Mouse (Mus musculus) MEL (cell line): ENCODE results near the gene Mnt. TPM values are rescaled to one million over a fixed set of nuclear protein-coding genes. Genes with fewer than 3 reads are reported as not detected.

Experiments
- DNase-seq: peaks from one replicate; pipeline ENCODE4 v3.0.0; 2011; ENCODE audit warnings: low read depth, low spot score
- H3K27ac ChIP-seq: 2 replicates; pipeline ENCODE4 v1.5.1; 2012; ENCODE audit warnings: low read depth, mild to moderate bottlenecking, control low read depth, low read length, moderate library complexity; ENCODE audit not compliant: control insufficient read depth
- H3K27me3 ChIP-seq, 2 experiments: fragments of 150-350 bp in 1 of 2; sonication (generic) in 1 of 2; 2 replicates each; pipeline ENCODE4 v1.6.1; 2012; ENCODE audit warnings: low read length in 2 of 2, mild to moderate bottlenecking in 2 of 2, improper control_type of control experiment in 1 of 2, moderate library complexity in 1 of 2; ENCODE audit not compliant: insufficient read depth in 2 of 2, control insufficient read depth in 1 of 2
- H3K36me3 ChIP-seq, 2 experiments: 2 replicates each; pipeline ENCODE4 v1.6.1; 2012 to 2014; ENCODE audit warnings: low read length in 2 of 2, improper control_type of control experiment in 1 of 2, inconsistent platforms in 1 of 2, mild to moderate bottlenecking in 1 of 2; ENCODE audit not compliant: insufficient read depth in 2 of 2, control insufficient read depth in 1 of 2
- H3K4me1 ChIP-seq, 2 experiments: fragments of 150-350 bp in 1 of 2; sonication (generic) in 1 of 2; 2 replicates each; pipeline ENCODE4 v1.6.1; 2012; ENCODE audit warnings: low read length in 2 of 2, improper control_type of control experiment in 1 of 2, mild to moderate bottlenecking in 1 of 2; ENCODE audit not compliant: insufficient read depth in 2 of 2, control insufficient read depth in 1 of 2
- H3K4me3 ChIP-seq, 2 experiments: fragments of 150-350 bp in 1 of 2; sonication (generic) in 1 of 2; 2 replicates each; pipeline ENCODE4 v1.5.1; 2012; ENCODE audit warnings: low read depth in 2 of 2, low read length in 2 of 2, mild to moderate bottlenecking in 2 of 2, moderate library complexity in 2 of 2, control low read depth in 1 of 2, improper control_type of control experiment in 1 of 2; ENCODE audit not compliant: control insufficient read depth in 1 of 2, insufficient read depth in 1 of 2
- H3K79me2 ChIP-seq: 2 replicates; pipeline ENCODE4 v1.6.1; 2012; ENCODE audit warnings: mild to moderate bottlenecking, low read length, moderate library complexity; ENCODE audit not compliant: control insufficient read depth, poor library complexity, insufficient read depth
- H3K9ac ChIP-seq: 2 replicates; pipeline ENCODE4 v1.6.1; 2012; ENCODE audit warnings: low read depth, mild to moderate bottlenecking, control low read depth, low read length, moderate library complexity; ENCODE audit not compliant: control insufficient read depth, poor library complexity, severe bottlenecking
- H3K9me3 ChIP-seq: fragments of 150-350 bp; sonication (generic); replicated peaks from 2 replicates; pipeline ENCODE4 v1.6.1; 2012; ENCODE audit warnings: mild to moderate bottlenecking, low read length, improper control_type of control experiment, moderate library complexity; ENCODE audit not compliant: insufficient read depth
- BHLHE40 ChIP-seq: IDR thresholded peaks from 2 replicates; pipeline ENCODE4 v1.6.1; 2012; ENCODE audit warnings: low read depth, mild to moderate bottlenecking, inconsistent platforms, low read length, improper control_type of control experiment, borderline replicate concordance
- CHD1 ChIP-seq: IDR thresholded peaks from 2 replicates; pipeline ENCODE4 v1.6.1; 2012; ENCODE audit warnings: low read depth, mild to moderate bottlenecking, inconsistent platforms, low read length, improper control_type of control experiment
- CHD2 ChIP-seq: IDR thresholded peaks from 2 replicates; pipeline ENCODE4 v1.6.1; 2011; ENCODE audit warnings: low read length, improper control_type of control experiment
- CTCF ChIP-seq, 3 experiments: IDR thresholded peaks in 2 of 3; conservative IDR thresholded peaks in 1 of 3; 2 replicates each; pipeline ENCODE4 v1.5.1; 2011 to 2012; ENCODE audit warnings: low read length in 3 of 3, low read depth in 2 of 3, mild to moderate bottlenecking in 2 of 3, improper control_type of control experiment in 1 of 3, inconsistent platforms in 1 of 3, mixed read lengths in 1 of 3, moderate library complexity in 1 of 3; ENCODE audit not compliant: control insufficient read depth in 1 of 3, insufficient read depth in 1 of 3, poor library complexity in 1 of 3, severe bottlenecking in 1 of 3
- ELF1 ChIP-seq: IDR thresholded peaks from 2 replicates; pipeline ENCODE4 v1.6.1; 2014; ENCODE audit warnings: low read depth, mild to moderate bottlenecking, inconsistent platforms, low read length, improper control_type of control experiment, moderate library complexity
- ETS1 ChIP-seq: IDR thresholded peaks from 2 replicates; pipeline ENCODE4 v1.6.1; 2012; ENCODE audit warnings: low read depth, mild to moderate bottlenecking, inconsistent platforms, low read length, improper control_type of control experiment, moderate library complexity
- GABPA ChIP-seq: IDR thresholded peaks from 2 replicates; pipeline ENCODE4 v1.6.1; 2012; ENCODE audit warnings: low read depth, mild to moderate bottlenecking, inconsistent platforms, low read length, improper control_type of control experiment, moderate library complexity
- GATA1 ChIP-seq: IDR thresholded peaks from 2 replicates; pipeline ENCODE4 v1.6.1; 2011; ENCODE audit warnings: low read depth, low read length, improper control_type of control experiment
- HCFC1 ChIP-seq: IDR thresholded peaks from 2 replicates; pipeline ENCODE4 v1.6.1; 2012; ENCODE audit warnings: low read depth, mild to moderate bottlenecking, inconsistent platforms, low read length, improper control_type of control experiment, moderate library complexity
- KAT2A ChIP-seq: conservative IDR thresholded peaks from 2 replicates; pipeline ENCODE4 v1.6.1; 2012; ENCODE audit warnings: low read depth, low read length, improper control_type of control experiment, inconsistent platforms
- MAFK ChIP-seq: IDR thresholded peaks from 2 replicates; pipeline ENCODE4 v1.6.1; 2011; ENCODE audit warnings: low read depth, mild to moderate bottlenecking, low read length, improper control_type of control experiment, borderline replicate concordance
- MAX ChIP-seq: IDR thresholded peaks from 2 replicates; pipeline ENCODE4 v1.6.1; 2011; ENCODE audit warnings: low read length, improper control_type of control experiment
- MEF2A ChIP-seq: IDR thresholded peaks from 2 replicates; pipeline ENCODE4 v1.6.1; 2014; ENCODE audit warnings: low read depth, mild to moderate bottlenecking, inconsistent platforms, low read length, improper control_type of control experiment; ENCODE audit not compliant: poor library complexity, insufficient replicate concordance, severe bottlenecking; ENCODE audit errors: extremely low read depth
- MXI1 ChIP-seq: IDR thresholded peaks from 2 replicates; pipeline ENCODE4 v1.6.1; 2011; ENCODE audit warnings: mild to moderate bottlenecking, low read depth, low read length, improper control_type of control experiment
- MYB ChIP-seq: IDR thresholded peaks from 2 replicates; pipeline ENCODE4 v1.6.1; 2011; ENCODE audit warnings: mild to moderate bottlenecking, low read depth, low read length, improper control_type of control experiment
- MYC ChIP-seq: IDR thresholded peaks from 2 replicates; pipeline ENCODE4 v1.6.1; 2011; ENCODE audit warnings: low read depth, mild to moderate bottlenecking, low read length, improper control_type of control experiment, moderate library complexity
- NELFE ChIP-seq: IDR thresholded peaks from 2 replicates; pipeline ENCODE4 v1.6.1; 2011; ENCODE audit warnings: low read depth, low read length, improper control_type of control experiment
- NRF1 ChIP-seq: IDR thresholded peaks from 2 replicates; pipeline ENCODE4 v1.6.1; 2014; ENCODE audit warnings: low read depth, mild to moderate bottlenecking, inconsistent platforms, low read length, improper control_type of control experiment, moderate library complexity; ENCODE audit not compliant: poor library complexity, insufficient read depth, severe bottlenecking
- POLR2A ChIP-seq, 2 experiments: IDR thresholded peaks; 2 replicates each; pipeline ENCODE4 v1.6.1; 2011 to 2012; ENCODE audit warnings: low read length in 2 of 2, mild to moderate bottlenecking in 2 of 2, control low read depth in 1 of 2, improper control_type of control experiment in 1 of 2, low read depth in 1 of 2, moderate library complexity in 1 of 2; ENCODE audit not compliant: control insufficient read depth in 1 of 2, insufficient read depth in 1 of 2, poor library complexity in 1 of 2
- POLR2AphosphoS2 ChIP-seq: IDR thresholded peaks from 2 replicates; pipeline ENCODE4 v1.6.1; 2011; ENCODE audit warnings: low read length, improper control_type of control experiment
- POLR2AphosphoS5 ChIP-seq: IDR thresholded peaks from 2 replicates; pipeline ENCODE4 v1.6.1; 2012; ENCODE audit warnings: low read depth, borderline replicate concordance, mild to moderate bottlenecking, inconsistent platforms, low read length, moderate library complexity, mixed read lengths
- RAD21 ChIP-seq: IDR thresholded peaks from 2 replicates; pipeline ENCODE4 v1.6.1; 2011; ENCODE audit warnings: mild to moderate bottlenecking, low read depth, low read length, improper control_type of control experiment
- RCOR1 ChIP-seq: IDR thresholded peaks from 2 replicates; pipeline ENCODE4 v1.6.1; 2012; ENCODE audit warnings: low read depth, mild to moderate bottlenecking, inconsistent platforms, low read length, improper control_type of control experiment
- SIN3A ChIP-seq: IDR thresholded peaks from 2 replicates; pipeline ENCODE4 v1.6.1; 2012; ENCODE audit warnings: low read length, improper control_type of control experiment, inconsistent platforms
- SMC3 ChIP-seq: IDR thresholded peaks from 2 replicates; pipeline ENCODE4 v1.6.1; 2011; ENCODE audit warnings: low read depth, low read length, improper control_type of control experiment
- TAL1 ChIP-seq: IDR thresholded peaks from 2 replicates; pipeline ENCODE4 v1.6.1; 2012; ENCODE audit warnings: mild to moderate bottlenecking, inconsistent platforms, low read length, moderate library complexity, mixed read lengths
- TBP ChIP-seq: IDR thresholded peaks from 2 replicates; pipeline ENCODE4 v1.8.0; 2011; ENCODE audit warnings: low read depth, low read length, improper control_type of control experiment
- UBTF ChIP-seq: IDR thresholded peaks from 2 replicates; pipeline ENCODE4 v1.6.1; 2012; ENCODE audit warnings: low read depth, mild to moderate bottlenecking, inconsistent platforms, low read length, improper control_type of control experiment, moderate library complexity, borderline replicate concordance; ENCODE audit not compliant: insufficient read depth
- ZC3H11A ChIP-seq: IDR thresholded peaks from 2 replicates; pipeline ENCODE4 v1.6.1; 2012; ENCODE audit warnings: low read depth, mild to moderate bottlenecking, inconsistent platforms, low read length, improper control_type of control experiment
- ZKSCAN1 ChIP-seq: IDR thresholded peaks from 2 replicates; pipeline ENCODE4 v1.6.1; 2012; ENCODE audit warnings: low read depth, mild to moderate bottlenecking, inconsistent platforms, low read length, improper control_type of control experiment, moderate library complexity
- ZNF384 ChIP-seq: IDR thresholded peaks from 2 replicates; pipeline ENCODE4 v1.6.1; 2012; ENCODE audit warnings: low read depth, mild to moderate bottlenecking, inconsistent platforms, low read length, improper control_type of control experiment
- polyA plus RNA-seq, 2 experiments: library from polyadenylated mRNA; stranded (reverse) in 1 of 2; unstranded in 1 of 2; fragments of >175 nt in 1 of 2; fragments of >200 nt in 1 of 2; gene quantifications; 2 replicates each; pipeline versions ENCODE4 v1.2.1 to v1.2.4; 2012; ENCODE audit warnings: low replicate concordance in 2 of 2, low read depth in 1 of 2; ENCODE audit not compliant: insufficient read length in 2 of 2, insufficient read depth in 1 of 2, missing spikeins in 1 of 2
- total RNA-seq: library from RNA; depleted of rRNA; stranded (reverse); fragments of 300-350 nt; gene quantifications from 2 replicates; pipeline ENCODE4 v1.2.3, GENCODE M21; 2012

Gene Mnt
- total and polyA plus RNA-seq, 3 experiments: 5.8 to 37.3 TPM; not detected in 1

- Histone ChIP-seq H3K27me3 (no peaks in the 10 kb centered on the region), H3K79me2 (peaks cover 12% of the 10 kb centered on the region), H3K4me1 (peaks cover 3 to 9% of the 10 kb centered on the region in 2 experiments; a peak in 3 of 4 replicates), H3K36me3 (peaks cover 0 to 4% of the 10 kb centered on the region in 2 experiments; a peak in 2 of 4 replicates), H3K27ac (no peak overlapping the region), H3K9ac (no peak overlapping the region), H3K4me3 (no peak overlapping the region), H3K9me3 (no peaks in the 10 kb centered on the region)
- TF ChIP-seq SIN3A (no peak), CHD2 (no peak), GATA1 (no peak), GABPA (no peak), RAD21 (no peak), KAT2A (no peak), HCFC1 (no peak), NELFE (no peak), CTCF (IDR thresholded peaks at IDR 0.05 in 2 of 3, conservative IDR thresholded peaks at IDR 0.05 in 1 of 3; ENCODE audit: control insufficient read depth in 1 of 3, insufficient read depth in 1 of 3, low read depth in 2 of 3, low read length in 3 of 3, poor library complexity in 1 of 3, severe bottlenecking in 1 of 3) (no peak), CHD1 (no peak), BHLHE40 (no peak), MXI1 (no peak), ETS1 (no peak)
- no peak for DNase-seq
Observed at GRCm38 (mm10) chr11:74843761-74844160, 13.0 kb downstream of the Mnt start.

DNA sequence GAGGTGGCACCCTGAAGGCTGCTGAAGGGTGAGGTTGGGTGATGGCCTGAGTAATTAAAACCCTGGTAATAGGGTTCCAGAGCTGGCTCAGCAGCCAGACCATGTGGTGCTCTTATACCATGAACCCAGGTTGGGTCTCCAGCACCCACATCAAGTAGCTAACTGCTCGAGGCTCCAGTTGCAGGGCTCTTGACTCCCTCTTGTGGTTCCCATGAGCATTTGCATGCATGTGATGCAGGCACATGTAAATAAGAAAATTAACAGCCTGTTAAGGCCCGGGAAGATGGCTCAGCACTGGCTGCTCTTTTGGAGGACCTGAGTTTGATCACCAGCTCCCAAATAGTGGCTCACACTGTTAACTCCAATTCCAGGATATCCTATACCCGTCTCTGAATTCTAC lies 15.1 kb downstream of the Mnt start:
- Histone ChIP-seq H3K27ac (no peak overlapping the region), H3K4me1 (no peaks in the 10 kb centered on the region), H3K79me2 (no peaks in the 10 kb centered on the region), H3K9ac (no peak overlapping the region), H3K9me3 (no peaks in the 10 kb centered on the region), H3K4me3 (no peak overlapping the region), H3K36me3 (no peaks in the 10 kb centered on the region), H3K27me3 (no peaks in the 10 kb centered on the region)
- DNase-seq: peak; percentile 86
- TF ChIP-seq CTCF (IDR thresholded peaks at IDR 0.05 in 2 of 3, conservative IDR thresholded peaks at IDR 0.05 in 1 of 3; ENCODE audit: control insufficient read depth in 1 of 3, insufficient read depth in 1 of 3, low read depth in 2 of 3, low read length in 3 of 3, poor library complexity in 1 of 3, severe bottlenecking in 1 of 3): peak; percentile 73 to 85 (median 84)
- no peak for TF ChIP-seq CHD1
- TF ChIP-seq NRF1: no peak
- TF ChIP-seq GATA1: no peak
- no peak for TF ChIP-seq ELF1
- TF ChIP-seq BHLHE40: no peak
- TF ChIP-seq POLR2AphosphoS5: no peak
- peak; percentile 71 for TF ChIP-seq MXI1
- no peak for TF ChIP-seq ETS1
- TF ChIP-seq MYB: no peak
- TF ChIP-seq ZKSCAN1: no peak
- peak; percentile 87 for TF ChIP-seq MYC
- no peak for TF ChIP-seq RCOR1
- peak; percentile 70 for TF ChIP-seq SMC3
- TF ChIP-seq HCFC1: no peak
- peak; percentile 79 for TF ChIP-seq SIN3A
- no peak for TF ChIP-seq POLR2A (IDR thresholded peaks at IDR 0.05; ENCODE audit: control insufficient read depth in 1 of 2, insufficient read depth in 1 of 2, low read depth in 1 of 2, low read length in 2 of 2, poor library complexity in 1 of 2)
- no peak for TF ChIP-seq TAL1
- TF ChIP-seq KAT2A: no peak
- no peak for TF ChIP-seq MAFK
- no peak for TF ChIP-seq UBTF
- TF ChIP-seq POLR2AphosphoS2: peak; percentile 74; the same call in 1 of the 2 replicates
- no peak for TF ChIP-seq TBP
- no peak for TF ChIP-seq ZNF384
- peak; percentile 80 for TF ChIP-seq MAX
- TF ChIP-seq GABPA: no peak
- peak; percentile 43 for TF ChIP-seq ZC3H11A
- no peak for TF ChIP-seq MEF2A
